Mouse (Mus musculus): ENCODE measurements at regions not wholly inside any gene's neighbourhood (a gene's known extent, or its start where the extent isn't known, plus 50 kb on each side); places are given as distances from the start of the nearest gene placed in this dataset.

DNA sequence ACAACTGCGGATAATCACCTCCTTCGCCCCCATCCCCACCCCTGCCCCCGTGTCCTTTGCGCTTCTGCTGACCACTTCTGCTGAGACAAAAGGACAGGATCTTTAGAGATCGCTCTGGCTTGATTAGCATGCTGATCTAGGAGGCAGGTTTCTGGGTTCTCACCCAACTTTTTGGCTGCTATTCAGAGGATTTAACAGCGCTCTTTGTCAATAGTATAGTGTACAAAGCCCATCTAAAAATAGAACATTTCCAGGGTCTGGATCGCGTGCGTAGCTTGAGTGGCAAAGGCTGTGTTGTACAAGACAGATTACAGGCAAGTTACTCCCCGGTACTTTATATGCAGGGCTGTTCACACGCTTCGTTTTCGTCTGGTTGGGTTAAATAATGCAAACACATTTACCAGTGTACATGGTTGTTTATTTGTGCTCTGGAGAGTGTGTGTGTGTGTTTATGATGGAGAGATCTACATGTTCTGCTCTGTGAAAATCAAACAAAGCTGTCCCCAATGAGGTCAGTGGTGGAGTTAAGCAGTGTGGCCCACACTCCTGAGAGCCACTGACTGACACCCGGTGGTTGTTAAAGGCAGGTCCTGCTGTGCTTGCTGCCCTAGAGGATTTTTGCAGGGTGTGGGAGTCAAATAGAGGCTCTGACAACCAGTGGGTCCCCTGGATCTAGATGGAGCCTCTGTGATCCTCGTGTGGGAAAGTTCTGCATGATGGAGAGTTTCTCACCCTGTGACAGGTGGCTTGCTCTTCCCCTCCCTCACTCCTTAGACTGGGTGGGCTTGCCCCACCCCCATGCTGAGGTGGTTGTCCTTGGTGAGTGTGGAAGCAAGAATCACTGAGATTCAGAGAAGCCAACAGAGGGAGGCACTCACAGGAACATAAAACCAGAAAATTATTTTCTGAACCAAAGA, 146.5 kb upstream of the Jade1 start:
- DNase-seq = peak in 1 of 2 experiments; percentile 12

DNA sequence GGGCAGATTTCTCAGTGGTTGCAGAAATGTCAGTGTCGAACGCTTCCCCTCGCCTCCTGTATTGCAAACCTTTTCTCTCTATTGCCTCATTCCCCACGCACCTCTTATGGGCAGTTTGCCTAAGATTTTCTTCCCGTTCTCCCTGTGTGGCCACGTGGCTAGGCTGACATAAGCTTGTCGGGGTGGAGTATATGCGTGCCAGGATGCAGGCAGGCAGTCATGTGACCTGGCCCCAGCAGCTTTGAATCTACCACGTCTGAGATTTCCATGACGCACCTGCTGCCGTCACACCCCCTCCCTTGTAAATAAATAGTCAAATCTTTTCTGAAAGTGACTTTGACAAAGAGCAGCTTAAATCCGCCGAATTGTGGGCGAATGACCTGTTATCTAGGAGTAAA, 147.1 kb upstream of the Jade1 start:
- DNase-seq = peak; percentile 65 to 71

- DNase-seq = no peak
Measured at GRCm38 (mm10) chr3:41407988-41408387, 147.5 kb upstream of the Jade1 start.

- no peak for DNase-seq
Measured at GRCm38 (mm10) chr3:41407520-41407919, 148.0 kb upstream of the Jade1 start.

GRCm38 (mm10) chr3:41401881-41402280, 153.7 kb upstream of the Jade1 start:
- DNase-seq = no peak

DNA sequence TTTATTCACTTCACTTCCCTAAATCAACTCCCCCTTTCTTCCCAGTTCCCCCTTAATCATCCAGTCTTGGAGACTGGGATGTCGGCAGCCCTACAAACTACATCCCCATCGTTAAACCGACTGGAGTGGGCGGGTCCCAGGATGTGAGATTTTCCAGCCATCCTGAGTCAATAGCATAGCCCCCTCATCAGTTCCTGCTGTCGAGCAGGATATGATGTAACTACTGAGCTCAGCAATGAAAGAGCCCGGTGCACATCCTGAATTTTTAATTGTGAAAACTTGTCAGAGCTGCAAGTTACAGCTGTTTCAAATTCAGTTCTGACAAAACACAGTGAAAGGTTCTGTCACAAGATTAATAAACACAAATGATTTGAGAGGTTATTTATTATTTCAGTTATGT, 165.7 kb upstream of the Jade1 start:
- DNase-seq = no peak

DNA sequence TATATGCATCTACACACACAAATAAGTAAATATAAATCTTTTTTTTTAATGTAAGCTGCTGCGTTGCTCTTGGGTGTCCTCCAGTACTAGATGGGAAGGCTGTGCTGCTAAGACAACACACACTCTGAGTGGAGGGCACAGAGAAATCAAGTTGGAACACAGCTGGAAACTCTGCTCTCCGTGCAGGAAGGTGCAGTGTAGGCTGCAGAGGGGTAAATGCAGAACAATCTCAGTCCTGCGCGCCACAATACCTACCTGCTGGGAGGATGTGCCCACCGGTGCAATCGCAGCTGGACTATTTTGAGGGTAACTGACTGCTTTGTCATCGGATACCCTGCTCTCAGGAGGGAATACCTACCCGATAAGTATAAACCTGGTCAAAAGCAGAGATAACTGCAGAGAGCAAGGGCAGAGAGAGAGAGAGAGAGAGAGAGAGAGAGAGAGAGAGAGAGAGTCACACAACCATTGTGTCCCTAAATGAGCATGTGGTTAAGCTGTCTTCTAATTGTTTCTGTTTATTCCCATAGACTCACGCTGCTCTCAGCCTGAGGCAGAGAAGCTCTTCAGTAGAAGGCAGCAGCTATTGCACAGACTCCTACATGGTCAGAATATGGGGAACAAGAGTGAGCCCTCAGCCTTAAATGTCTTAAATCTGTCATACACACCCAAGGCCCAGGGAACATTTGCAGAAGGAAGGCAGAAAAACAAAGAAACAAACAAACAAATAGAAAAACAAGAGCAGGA, 167.9 kb upstream of the Jade1 start:
- no peak for DNase-seq

DNA sequence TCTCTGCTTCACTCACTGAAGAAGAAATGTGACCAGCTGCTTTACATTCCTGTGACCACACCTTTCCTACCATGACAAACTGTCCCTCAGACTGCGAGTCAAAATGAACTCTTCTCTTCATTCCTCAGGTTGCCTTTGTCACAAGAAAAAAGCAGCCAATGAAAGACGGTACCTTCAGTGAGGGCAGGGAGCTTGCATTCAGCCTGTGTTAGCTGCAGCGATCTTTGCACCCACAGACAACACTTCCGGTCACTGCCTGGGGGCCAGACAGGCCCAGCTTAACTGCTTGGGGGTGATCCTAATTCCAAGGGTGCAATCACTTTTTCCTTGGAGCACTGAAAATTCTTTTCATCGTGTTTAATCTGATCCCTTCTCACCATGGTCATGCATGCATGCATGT, 169.2 kb upstream of the Jade1 start:
- DNase-seq = no peak

- no peak for DNase-seq
Measured at GRCm38 (mm10) chr3:41384410-41384809, 171.1 kb upstream of the Jade1 start.

- DNase-seq = no peak
Measured at GRCm38 (mm10) chr3:41378576-41378975, 177.0 kb upstream of the Jade1 start.

DNA sequence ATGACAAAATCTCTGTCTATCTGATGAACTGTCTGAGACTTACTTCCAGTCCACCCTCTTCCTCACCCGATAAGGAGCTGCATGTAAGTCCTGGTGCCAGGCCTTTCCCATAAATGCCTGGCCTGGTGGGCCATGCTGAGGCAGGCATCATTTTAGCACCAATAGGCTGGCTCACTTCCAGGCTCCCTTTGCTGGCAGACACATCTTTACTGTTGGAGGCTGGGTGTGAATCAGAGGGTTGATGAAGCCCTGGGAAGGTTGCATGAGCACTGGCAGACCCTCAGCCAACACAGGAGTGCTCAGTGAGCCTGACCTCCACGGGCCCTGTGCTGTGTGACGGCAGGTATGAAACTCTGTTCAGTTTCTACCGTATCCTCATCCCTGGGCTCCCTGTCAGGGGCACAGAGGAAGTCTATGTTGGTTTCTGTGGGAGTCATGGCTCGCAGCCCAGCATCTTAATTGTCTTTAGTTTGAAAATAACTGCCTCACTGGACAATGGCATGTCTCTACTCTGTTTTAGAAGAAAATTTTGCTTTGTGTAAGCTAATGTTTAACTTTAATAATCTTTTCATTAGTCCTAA, 177.6 kb upstream of the Jade1 start:
- no peak for DNase-seq

GRCm38 (mm10) chr3:41376848-41377582, 178.5 kb upstream of the Jade1 start:
- DNase-seq = no peak

DNA sequence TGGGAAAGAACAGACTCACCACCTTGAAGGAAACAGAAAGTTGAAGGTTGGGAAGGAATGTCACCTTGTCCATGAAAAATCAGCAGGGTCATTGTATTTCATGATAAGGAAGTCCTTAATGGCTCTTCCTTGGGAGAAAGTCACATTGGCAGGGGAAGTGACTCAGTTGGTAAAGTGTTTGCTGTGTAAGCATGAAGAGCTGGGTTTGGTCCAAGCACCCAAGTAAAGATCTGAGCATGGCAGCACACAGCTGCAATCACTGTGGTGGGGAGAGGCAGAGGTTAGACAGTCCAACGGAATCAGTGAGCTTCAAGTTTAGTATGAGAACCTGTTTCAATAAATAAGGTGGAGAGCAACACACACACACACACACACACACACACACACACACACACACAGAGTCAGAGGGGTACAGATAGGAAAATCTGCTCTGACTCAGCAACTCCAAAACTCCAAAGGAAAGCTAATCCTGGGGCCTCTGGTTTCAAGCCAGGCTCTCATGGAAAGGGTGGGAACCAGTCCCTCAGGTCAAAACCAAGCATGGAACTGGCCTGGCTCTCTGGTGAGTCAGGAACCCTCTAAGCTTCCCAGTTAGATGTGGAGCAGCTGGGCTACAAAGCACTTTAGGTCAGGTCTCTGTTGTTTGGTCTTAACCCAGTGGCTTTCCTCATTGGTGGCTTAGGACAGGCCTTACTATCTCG, 180.2 kb upstream of the Jade1 start:
- DNase-seq = no peak

DNA sequence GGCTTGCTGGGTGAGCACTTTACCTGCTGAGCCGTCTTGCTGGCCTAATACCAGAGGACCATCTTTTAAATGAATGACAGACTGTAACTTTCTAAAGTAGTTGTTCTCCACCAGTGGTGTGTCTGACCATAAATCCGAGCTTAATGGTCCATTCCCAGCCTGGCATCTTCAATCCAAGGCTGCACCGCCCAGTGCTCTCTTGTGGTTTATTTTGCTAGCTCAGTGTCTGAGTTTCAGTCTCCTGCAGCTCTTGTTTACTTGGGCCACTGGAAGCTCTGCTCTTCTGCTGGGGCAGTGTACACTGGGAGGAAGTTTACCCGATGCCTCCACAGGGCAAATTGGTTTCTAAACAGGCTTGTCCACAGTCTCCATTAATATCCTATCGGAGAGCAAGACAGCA, 182.3 kb upstream of the Jade1 start:
- no peak for DNase-seq

- no peak for DNase-seq
Measured at GRCm38 (mm10) chr3:41368351-41369101, 187.0 kb upstream of the Jade1 start.

GRCm38 (mm10) chr3:41366764-41367163, 188.8 kb upstream of the Jade1 start:
- DNase-seq = no peak

- peak; percentile 29 to 31 for DNase-seq
Measured at GRCm38 (mm10) chr3:41366264-41366663, 189.3 kb upstream of the Jade1 start.

DNA sequence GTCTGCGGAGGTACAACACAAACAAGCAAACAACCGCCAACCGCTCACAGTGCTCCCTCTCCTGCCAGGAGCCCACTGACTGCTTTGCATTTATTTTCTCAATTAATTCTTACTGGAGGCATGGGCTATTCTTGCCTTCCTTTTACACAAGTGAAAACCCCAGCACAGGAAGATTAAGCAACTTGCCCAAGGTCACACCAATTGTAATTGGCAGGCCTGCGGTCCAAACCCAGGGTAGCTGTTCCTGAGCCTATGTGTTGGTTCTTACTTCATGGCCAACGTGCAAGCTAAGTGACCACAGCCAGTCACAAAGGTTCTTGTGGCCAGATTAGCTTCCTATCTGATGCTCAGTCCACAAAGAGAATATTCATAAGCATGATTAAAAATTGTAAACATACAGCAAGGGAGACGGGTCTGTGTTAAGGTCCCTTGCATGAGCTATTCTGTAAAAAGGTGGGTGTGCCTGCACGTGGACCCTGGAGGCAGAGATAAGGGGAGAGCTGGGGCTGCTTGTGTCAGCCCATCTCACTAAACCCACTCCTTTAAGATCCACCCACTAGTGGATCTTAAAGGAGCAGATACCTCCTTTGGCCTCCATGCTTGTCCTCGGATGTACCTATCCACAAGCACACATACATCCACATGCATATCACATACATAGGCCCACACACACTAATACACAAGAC, 190.2 kb upstream of the Jade1 start:
- peak in 1 of 2 experiments; percentile 18 for DNase-seq

GRCm38 (mm10) chr3:41363947-41364346, 191.6 kb upstream of the Jade1 start:
- no peak for DNase-seq

- DNase-seq = peak; percentile 57 to 68
Measured at GRCm38 (mm10) chr3:41360231-41360630, 195.3 kb upstream of the Jade1 start.

DNA sequence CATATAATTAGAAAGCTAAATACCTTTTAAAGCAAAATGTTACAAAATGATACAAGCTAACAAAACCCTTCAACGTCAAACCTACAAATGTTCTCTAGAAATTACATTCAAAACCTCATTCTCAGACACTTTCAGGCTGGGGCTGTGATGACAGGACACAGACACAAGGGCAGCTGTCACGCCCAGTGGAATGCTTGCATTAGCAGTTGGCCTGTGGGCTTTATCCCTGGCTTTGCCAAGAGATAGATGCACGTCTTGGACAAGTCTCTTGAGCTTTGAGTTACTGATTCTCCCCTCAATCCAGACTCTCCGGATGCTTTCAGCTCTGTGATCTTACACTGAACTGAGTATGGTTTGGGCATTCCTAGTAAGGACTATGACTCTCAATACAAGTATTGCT, 196.1 kb upstream of the Jade1 start:
- no peak for DNase-seq

Measured in kidney, adult 8-10 months (tissue).